Mouse (Mus musculus) stomach, embryonic 14.5 days (tissue): ENCODE measurements around the gene Lsamp. TPM values are rescaled to one million over a fixed set of nuclear protein-coding genes. Genes with fewer than 3 reads are reported as not detected.

Experiments used
- ATAC-seq: fragments of 200-750 bp; cut with Nextera tagmentation; 2 replicates; pipeline ENCODE4 v1.8.0; 2017; ENCODE audit warnings: low read depth, moderate TSS enrichment; ENCODE audit not compliant: insufficient number of reproducible peaks, insufficient read depth, low FRiP score
- H3K27ac ChIP-seq: fragments of 300-500 bp; sonication (generic); 2 replicates; pipeline ENCODE4 v1.5.1; 2014; ENCODE audit warnings: mild to moderate bottlenecking, low read length, moderate library complexity, mixed read lengths
- H3K27me3 ChIP-seq: fragments of 300-500 bp; sonication (generic); 2 replicates; pipeline ENCODE4 v1.6.1; 2014; ENCODE audit warnings: low read length, control low read depth, mixed read lengths; ENCODE audit not compliant: control insufficient read depth, insufficient read depth
- H3K36me3 ChIP-seq: fragments of 300-500 bp; sonication (generic); 2 replicates; pipeline ENCODE4 v1.6.1; 2014; ENCODE audit warnings: mild to moderate bottlenecking, control low read depth, low read length, moderate library complexity, mixed read lengths; ENCODE audit not compliant: control insufficient read depth, insufficient read depth
- H3K4me1 ChIP-seq: fragments of 300-500 bp; sonication (generic); 2 replicates; pipeline ENCODE4 v1.6.1; 2014; ENCODE audit warnings: low read length, control low read depth, mixed read lengths; ENCODE audit not compliant: control insufficient read depth, insufficient read depth
- H3K4me2 ChIP-seq: fragments of 300-500 bp; sonication (generic); replicated peaks from 2 replicates; pipeline ENCODE4 v1.6.1; 2014; ENCODE audit warnings: low read depth, low read length, control low read depth
- H3K4me3 ChIP-seq: fragments of 300-500 bp; sonication (generic); 2 replicates; pipeline ENCODE4 v1.5.1; 2014; ENCODE audit warnings: low read depth, low read length, control low read depth
- H3K9ac ChIP-seq: fragments of 300-500 bp; sonication (generic); replicated peaks from 2 replicates; pipeline ENCODE4 v1.6.1; 2014; ENCODE audit warnings: low read depth, mild to moderate bottlenecking, control low read depth, low read length, moderate library complexity, mixed read lengths
- H3K9me3 ChIP-seq: fragments of 300-500 bp; sonication (generic); 2 replicates; pipeline ENCODE4 v1.6.1; 2016; ENCODE audit warnings: low read depth, low read length, control low read depth; ENCODE audit not compliant: control insufficient read depth
- WGBS: fragments of 180-500 bp; shearing (Covaris S2); extraction: QIAGEN DNeasy Blood & Tissue Kit; methylation state at CpG from one replicate; pipeline ENCODE4 v1.1.7; 2014; 5-methylcytosine and 5-hydroxymethylcytosine counted together
- polyA plus RNA-seq: library from polyadenylated mRNA; unstranded; fragments of >200 nt; fragmentation: Nextera tagmentation; extraction: Ambion mirVana; gene quantifications from 2 replicates; pipeline ENCODE4 v1.2.1, GENCODE M21; 2014

Gene Lsamp
- polyA plus RNA-seq, 1 experiment from 2014 or later: 15.6 TPM

DNA sequence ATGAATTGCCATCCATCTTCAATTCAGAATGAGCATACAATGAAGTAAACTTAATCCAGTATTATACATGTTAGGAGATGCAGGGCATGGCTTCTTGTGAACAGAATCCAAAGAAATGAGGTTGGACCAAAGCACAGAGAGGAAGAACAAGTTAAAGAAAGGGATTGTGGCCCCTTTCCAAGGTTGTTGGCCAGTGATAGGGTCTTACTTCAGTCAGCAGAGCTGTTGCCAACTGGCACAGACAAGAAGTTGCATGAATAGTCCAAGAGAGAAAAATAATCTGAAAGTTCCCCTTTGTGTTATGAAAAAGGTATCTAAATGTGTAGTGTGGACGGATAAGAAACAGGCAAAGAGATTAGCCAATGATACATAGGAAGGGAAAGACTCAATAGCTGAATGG lies 843.0 kb downstream of the Lsamp start:
- 76% methylated on average over 1 of the region's 1 CpGs for WGBS
- no peak overlapping the region for H3K4me2 ChIP-seq
- no peak overlapping the region for H3K27ac ChIP-seq
- H3K4me3 ChIP-seq: no peak overlapping the region
- no peaks in the 10 kb centered on the region for H3K36me3 ChIP-seq
- H3K9ac ChIP-seq: no peak overlapping the region
- ATAC-seq: no peak
- no peaks in the 10 kb centered on the region for H3K9me3 ChIP-seq
- H3K27me3 ChIP-seq: no peaks in the 10 kb centered on the region
- H3K4me1 ChIP-seq: no peaks in the 10 kb centered on the region

DNA sequence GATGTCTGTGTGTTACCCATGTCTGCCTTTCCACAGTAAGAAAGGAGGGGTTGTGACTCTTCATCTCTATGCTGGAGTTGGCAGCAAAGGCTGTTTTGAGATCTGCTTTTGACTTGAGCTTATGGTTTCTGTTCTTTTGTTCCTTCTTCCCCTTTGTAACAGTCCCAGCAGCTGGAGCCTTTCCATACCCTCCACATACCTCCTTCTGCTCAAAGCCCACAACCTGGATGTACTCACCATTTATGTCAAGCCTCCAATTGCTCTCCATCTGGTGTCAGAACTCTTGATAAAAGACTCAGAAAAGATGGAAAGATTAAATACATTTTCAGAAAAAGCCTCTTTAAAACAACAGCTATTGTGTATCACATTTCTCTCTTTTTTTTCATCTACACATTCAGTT lies 847.4 kb downstream of the Lsamp start:
- no peak overlapping the region for H3K27ac ChIP-seq
- H3K27me3 ChIP-seq: no peaks in the 10 kb centered on the region
- no peak overlapping the region for H3K4me3 ChIP-seq
- H3K36me3 ChIP-seq: no peaks in the 10 kb centered on the region
- H3K4me1 ChIP-seq: no peaks in the 10 kb centered on the region
- no peaks in the 10 kb centered on the region for H3K9me3 ChIP-seq
- H3K4me2 ChIP-seq: no peak overlapping the region
- no peak overlapping the region for H3K9ac ChIP-seq
- ATAC-seq: no peak

DNA sequence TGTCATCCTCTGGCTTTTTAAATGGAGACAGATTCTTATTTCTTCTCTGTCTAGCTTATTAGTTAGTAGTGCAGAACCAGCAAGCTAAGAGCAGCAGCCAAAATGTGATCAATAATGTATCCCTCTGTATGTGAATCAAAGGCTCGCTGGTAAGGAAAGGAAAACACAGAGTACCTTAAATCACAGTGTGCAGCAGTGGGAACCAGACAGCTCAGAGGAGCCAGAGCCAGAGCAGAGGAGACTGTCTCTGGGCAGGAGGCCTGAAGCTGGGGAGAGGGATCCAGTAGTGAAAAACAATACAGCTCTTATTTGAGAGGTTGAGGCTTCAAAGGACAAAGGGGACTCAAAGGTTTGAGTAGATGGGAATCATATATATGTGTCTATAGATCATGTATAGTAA lies 857.6 kb downstream of the Lsamp start:
- Histone ChIP-seq H3K36me3 (no peaks in the 10 kb centered on the region), H3K27me3 (no peaks in the 10 kb centered on the region), H3K4me2 (no peak overlapping the region), H3K4me1 (no peaks in the 10 kb centered on the region), H3K9me3 (no peaks in the 10 kb centered on the region), H3K4me3 (no peak overlapping the region), H3K27ac (no peak overlapping the region), H3K9ac (no peak overlapping the region)
- WGBS: 58% methylated on average over 1 of the region's 1 CpGs
- ATAC-seq: no peak

DNA sequence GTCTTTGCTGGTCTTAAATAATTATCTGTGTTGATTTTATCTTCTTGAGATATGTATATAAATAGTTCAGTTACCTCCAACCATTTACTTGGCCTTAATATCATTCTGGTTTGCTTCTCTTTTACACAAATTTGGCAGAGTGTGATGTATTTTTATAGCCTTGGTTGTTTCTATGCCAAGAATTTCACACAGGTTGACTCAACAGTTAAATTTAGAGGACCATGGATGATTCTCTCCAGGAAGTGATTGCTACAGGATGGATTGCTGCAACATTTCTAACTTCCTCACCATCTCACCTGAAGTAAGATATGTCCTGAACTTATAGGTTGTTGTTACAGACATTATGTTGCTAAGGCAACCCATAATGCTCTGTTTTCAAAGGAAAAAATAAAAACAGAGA lies 882.6 kb downstream of the Lsamp start:
- Histone ChIP-seq H3K9ac (no peak overlapping the region), H3K27ac (no peak overlapping the region), H3K36me3 (no peaks in the 10 kb centered on the region), H3K27me3 (no peaks in the 10 kb centered on the region), H3K4me3 (no peak overlapping the region), H3K9me3 (no peaks in the 10 kb centered on the region), H3K4me1 (no peaks in the 10 kb centered on the region), H3K4me2 (no peak overlapping the region)
- no peak for ATAC-seq

DNA sequence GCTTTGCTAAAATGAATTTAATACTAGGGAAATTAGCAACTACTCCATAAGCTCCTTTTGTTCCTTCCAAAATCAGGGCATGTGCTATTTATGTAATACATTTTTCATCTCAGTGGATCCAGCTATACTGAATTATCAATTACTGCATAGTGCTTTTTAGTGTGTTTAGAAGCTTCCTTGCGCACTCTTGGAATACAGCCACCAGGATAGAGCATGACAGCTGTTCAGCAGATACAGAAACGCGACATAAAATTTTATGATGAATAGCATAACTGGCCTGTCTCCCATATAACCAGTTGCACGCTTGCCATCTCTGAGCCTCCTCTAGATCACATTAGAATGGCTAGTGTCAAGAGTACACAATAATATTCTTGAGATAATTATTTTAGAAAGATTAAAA lies 894.1 kb downstream of the Lsamp start:
- ATAC-seq: no peak
- 62% methylated on average over 4 of the region's 4 CpGs for WGBS
- Histone ChIP-seq H3K27ac (no peak overlapping the region), H3K4me1 (no peaks in the 10 kb centered on the region), H3K4me2 (no peak overlapping the region), H3K9ac (no peak overlapping the region), H3K9me3 (no peaks in the 10 kb centered on the region), H3K36me3 (no peaks in the 10 kb centered on the region), H3K27me3 (no peaks in the 10 kb centered on the region), H3K4me3 (no peak overlapping the region)

DNA sequence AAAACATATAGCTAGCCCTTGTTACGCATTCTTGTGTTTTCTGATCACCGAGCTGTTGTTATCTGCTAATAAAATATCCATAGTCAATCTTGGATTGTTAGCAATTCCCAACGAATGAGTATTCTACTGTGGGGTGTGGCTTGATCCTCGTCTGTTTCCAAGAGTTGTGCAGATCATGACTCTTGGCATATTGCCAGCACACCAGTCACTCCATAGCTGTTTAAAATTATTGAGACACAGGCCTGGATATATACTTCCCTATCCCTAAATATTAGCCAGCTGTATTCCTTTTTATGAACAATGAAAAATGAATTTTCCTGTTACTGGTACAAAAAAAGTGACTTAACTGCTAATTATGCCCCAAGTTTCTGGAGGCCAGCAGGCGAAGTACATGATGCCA lies 897.8 kb downstream of the Lsamp start:
- H3K27ac ChIP-seq: no peak overlapping the region
- no peak overlapping the region for H3K4me2 ChIP-seq
- no peaks in the 10 kb centered on the region for H3K27me3 ChIP-seq
- no peaks in the 10 kb centered on the region for H3K36me3 ChIP-seq
- no peaks in the 10 kb centered on the region for H3K9me3 ChIP-seq
- no peak overlapping the region for H3K9ac ChIP-seq
- H3K4me3 ChIP-seq: no peak overlapping the region
- ATAC-seq: no peak
- H3K4me1 ChIP-seq: no peaks in the 10 kb centered on the region
- 57% methylated on average over 5 of the region's 5 CpGs for whole genome bisulfite sequencing

DNA sequence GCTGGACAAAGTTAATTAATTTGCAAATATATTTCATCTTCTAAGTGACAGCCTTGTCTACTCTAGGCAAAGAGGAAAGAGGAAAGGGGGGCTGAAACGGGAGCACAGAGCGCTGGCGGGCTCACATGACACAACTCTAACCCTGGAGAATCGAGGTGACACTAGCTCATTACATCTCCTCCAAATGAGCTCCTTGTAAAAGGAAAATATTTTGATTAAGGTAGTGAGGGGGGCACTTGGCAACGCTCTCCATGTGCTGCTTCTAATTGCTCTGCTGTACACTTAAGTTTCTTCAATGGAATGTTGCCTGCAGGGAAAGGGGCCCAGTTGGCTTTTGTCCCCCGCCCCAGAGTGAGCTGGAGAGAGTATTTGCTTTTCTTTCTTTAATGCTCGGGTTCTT lies 907.2 kb downstream of the Lsamp start:
- no peaks in the 10 kb centered on the region for H3K4me1 ChIP-seq
- ATAC-seq: no peak

DNA sequence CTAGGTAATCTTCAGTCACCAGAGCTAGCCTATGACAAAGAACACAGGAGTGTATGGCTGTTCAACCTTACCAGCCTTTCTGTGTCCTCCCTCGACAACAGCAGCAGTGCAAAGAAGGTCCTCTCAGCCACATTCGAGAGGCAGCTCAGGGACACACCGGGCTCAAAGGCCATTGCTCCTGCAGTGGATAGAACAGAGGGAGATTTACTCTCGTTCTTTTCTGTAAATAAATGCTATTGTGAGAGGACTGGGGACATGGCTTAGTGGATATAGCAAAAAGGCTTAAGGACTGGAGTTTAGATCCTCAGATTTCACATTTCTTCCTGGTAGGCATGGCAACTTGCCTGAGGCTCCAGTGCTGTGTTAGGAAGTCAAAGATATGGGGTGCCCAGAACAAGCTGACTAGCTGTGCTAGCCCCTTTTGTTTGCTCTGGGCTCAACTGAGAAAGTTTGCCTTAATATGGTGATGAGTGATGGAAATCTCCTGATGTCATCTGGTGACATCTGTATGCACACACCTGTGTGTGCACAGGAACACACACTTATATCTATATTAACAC lies 913.7 kb downstream of the Lsamp start:
- 61% methylated on average over 4 of the region's 4 CpGs for whole genome bisulfite sequencing
- no peak for ATAC-seq
- H3K9ac ChIP-seq: no peak overlapping the region
- no peaks in the 10 kb centered on the region for H3K36me3 ChIP-seq
- H3K27me3 ChIP-seq: no peaks in the 10 kb centered on the region
- H3K4me1 ChIP-seq: no peaks in the 10 kb centered on the region
- H3K4me3 ChIP-seq: no peak overlapping the region
- H3K4me2 ChIP-seq: no peak overlapping the region
- H3K27ac ChIP-seq: no peak overlapping the region
- H3K9me3 ChIP-seq: no peaks in the 10 kb centered on the region

More for the DNA sequence above, 907.2 kb downstream of the Lsamp start:
- Histone ChIP-seq H3K27me3 (no peaks in the 10 kb centered on the region), H3K27ac (no peak overlapping the region), H3K9ac (no peak overlapping the region), H3K4me3 (no peak overlapping the region), H3K4me2 (no peak overlapping the region), H3K9me3 (no peaks in the 10 kb centered on the region), H3K36me3 (no peaks in the 10 kb centered on the region)
- WGBS: 18% methylated on average over 7 of the region's 7 CpGs

DNA sequence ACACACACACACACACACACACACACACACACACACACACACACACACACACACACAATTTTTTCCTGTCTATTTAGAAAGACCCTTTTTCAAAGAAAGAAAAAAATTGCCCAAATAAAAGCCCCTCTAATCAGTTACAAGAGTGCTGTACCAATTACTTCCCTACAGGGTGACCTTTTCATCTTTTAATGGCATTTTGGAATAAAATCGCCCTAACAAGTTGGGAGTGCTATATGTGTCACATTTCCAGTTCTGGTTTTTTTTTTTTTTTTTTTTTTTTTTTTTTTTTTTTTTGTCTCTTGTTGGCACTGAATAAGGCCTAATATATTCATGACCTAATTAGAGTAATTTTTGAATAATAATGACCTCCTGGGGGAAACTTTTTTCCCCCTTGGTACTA lies 923.7 kb downstream of the Lsamp start:
- Histone ChIP-seq H3K4me2 (no peak overlapping the region), H3K4me3 (no peak overlapping the region), H3K9me3 (no peaks in the 10 kb centered on the region), H3K36me3 (no peaks in the 10 kb centered on the region), H3K4me1 (no peaks in the 10 kb centered on the region), H3K27me3 (no peaks in the 10 kb centered on the region), H3K27ac (no peak overlapping the region), H3K9ac (no peak overlapping the region)
- ATAC-seq: no peak
- WGBS: 62% methylated on average over 1 of the region's 1 CpGs
